Mouse (Mus musculus) gastrocnemius, postnatal 25 days (tissue): ENCODE data around the gene Spry1. TPM values are rescaled to one million over a fixed set of nuclear protein-coding genes. Genes with fewer than 3 reads are reported as not detected.

ENCODE experiments used
- DNase-seq: peaks from one replicate; pipeline ENCODE4 v3.0.0; 2022
- total RNA-seq, 2 experiments: library from RNA; stranded (reverse); gene quantifications; 1 replicate in 1 of 2; 2 replicates in 1 of 2; pipeline ENCODE4 v1.2.3; 2021

The Spry1 gene
- total RNA-seq, 2 experiments from 2014 or later: 18.8 to 21.5 TPM

GRCm38 (mm10) chr3:37672266-37673040, 32.7 kb downstream of the Spry1 start:
- no peak for DNase-seq

DNA sequence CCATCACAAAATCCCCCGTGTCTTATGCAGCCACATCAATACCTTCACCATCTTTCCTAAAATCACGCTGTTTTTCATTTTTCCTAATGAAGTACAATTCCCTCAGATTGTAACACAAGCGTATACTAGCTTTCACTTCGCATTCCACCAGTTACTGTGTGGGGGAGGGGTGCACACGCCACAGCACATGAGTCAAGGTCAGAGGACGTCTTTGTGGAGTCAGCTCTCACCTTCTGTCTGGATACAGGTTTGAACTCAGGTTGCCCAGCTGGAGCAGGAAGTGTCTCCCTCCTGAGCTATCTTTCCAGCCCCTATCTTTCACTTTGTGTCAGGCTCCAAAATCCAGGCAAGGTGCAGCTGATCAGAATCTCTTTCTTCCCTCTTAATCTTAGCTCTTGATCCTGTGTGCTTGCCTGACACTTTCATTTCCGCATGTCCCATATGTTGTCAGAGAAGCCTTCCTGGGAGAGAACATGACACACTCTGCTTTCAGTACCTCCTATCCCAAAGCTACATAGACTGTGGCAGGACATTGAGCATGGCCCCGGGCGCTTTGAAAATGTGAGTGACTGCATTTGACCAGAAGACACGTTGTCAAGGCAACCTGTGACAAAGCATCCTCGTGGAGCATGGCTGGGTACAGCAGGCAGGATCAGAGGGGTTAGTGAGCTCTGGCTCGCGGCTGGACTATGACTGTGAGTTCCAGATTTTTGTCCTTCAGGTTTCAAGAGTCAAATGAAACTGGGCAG, 33.9 kb downstream of the Spry1 start:
- no peak for DNase-seq

GRCm38 (mm10) chr3:37675056-37675525, 35.3 kb downstream of the Spry1 start:
- DNase-seq: no peak

DNA sequence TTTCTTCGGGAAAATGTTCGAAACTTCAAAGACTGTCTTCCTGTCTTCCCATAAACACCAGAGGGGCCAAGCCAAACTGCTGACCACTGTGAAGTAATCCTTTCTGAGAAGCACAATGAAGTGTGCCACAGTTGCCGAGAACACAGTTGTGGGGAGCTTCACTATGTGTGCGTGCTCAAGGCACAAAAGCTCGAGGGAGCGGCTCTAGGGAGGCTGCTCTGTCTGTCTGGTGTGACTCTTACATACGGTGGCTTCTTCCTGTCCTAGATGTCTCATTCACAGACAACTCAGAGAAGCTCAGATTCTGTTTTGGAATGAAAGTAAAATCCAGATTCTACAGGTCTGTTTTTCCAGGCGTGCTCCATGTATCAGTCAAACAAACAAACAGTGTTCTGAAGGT, 36.5 kb downstream of the Spry1 start:
- DNase-seq: no peak

GRCm38 (mm10) chr3:37686219-37686618, 46.5 kb downstream of the Spry1 start:
- DNase-seq: no peak

DNA sequence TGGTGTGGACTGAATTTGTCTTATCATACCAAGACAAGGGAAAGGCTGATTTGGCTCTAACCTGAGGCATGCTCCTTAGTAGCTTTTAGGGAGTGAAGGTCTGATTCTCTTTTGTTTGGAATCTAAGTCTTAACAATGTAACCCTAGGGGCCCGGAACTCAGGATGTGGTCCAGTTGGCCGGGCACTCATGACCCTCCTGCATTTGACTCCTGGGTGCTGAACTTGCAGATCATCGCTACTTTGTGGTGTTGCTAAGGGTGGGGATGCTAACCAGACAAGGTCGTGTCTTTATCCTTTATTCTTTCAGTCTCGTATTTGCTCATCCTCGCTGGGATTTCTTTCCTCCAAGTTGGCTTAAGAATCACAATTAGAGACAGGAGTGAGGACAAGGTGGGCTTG, 47.0 kb downstream of the Spry1 start:
- DNase-seq: no peak

- peak; percentile 58 for DNase-seq
Measured at GRCm38 (mm10) chr3:37687158-37687980, 47.6 kb downstream of the Spry1 start.

DNA sequence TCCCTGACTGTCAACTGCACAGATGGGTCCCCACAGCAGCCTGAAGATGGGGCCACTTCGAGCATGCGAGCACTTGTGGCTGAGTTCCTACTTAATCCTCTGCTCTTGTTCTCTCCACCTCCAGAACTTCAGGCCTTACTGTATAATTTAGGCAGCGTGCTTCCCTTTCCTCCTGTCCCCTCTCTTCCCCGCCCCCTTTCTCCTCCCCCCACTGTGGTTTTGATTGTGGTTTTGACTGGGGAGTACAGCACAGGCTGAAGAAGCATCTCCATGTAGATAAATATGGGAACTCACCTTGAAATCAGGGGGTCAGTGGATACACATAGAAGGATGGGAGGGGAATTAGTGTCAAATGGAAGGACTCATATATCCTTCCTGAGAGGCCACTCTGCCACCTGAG, 53.2 kb downstream of the Spry1 start:
- no peak for DNase-seq

DNA sequence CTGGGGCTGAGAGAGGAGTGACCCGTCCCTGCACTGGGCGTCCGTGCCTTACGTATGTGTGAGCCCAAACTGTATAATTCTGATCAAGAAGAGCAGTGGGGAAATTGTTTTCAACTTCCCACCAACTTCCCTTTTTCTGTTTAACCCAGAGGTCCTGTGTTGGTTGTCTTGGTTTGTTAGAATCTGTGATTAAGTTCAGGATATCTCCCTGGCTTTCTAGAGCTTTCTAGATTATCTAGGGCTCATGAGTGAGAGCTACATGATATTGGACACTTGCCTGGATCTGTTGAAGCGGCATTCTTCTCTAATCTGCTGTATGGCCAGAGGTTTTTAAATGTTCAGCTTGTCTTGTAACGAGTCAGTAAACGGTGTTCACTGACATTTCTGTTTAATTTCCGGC, 53.8 kb downstream of the Spry1 start:
- DNase-seq: no peak

Other genes with a start within 250 kb of the Spry1 start
- 10 to 100 TPM in 1 of 2 experiments, 1 to 10 TPM in 1; 7.7 to 10.0 TPM for gene Spata5, start 220.1 kb upstream of the Spry1 start, total RNA-seq
- 10 to 100 TPM; 23.7 to 24.3 TPM for gene Nudt6, start 219.7 kb upstream of the Spry1 start, total RNA-seq
- gene Gm5148, start 84.5 kb downstream of the Spry1 start, total RNA-seq: under 1 TPM in 1 of 2 experiments, not detected in 1; 0.18 TPM